Mouse (Mus musculus): ENCODE data around the gene Gclc.

The Gclc gene

GRCm38 (mm10) chr9:77753853-77754727 lies at the start of gene Gclc:
Gclc (plus strand) TSS chr9:77754535.
- DNase-seq (ENCODE audit: low spot score in 2 of 2) = peak; percentile 85 to 90

DNA sequence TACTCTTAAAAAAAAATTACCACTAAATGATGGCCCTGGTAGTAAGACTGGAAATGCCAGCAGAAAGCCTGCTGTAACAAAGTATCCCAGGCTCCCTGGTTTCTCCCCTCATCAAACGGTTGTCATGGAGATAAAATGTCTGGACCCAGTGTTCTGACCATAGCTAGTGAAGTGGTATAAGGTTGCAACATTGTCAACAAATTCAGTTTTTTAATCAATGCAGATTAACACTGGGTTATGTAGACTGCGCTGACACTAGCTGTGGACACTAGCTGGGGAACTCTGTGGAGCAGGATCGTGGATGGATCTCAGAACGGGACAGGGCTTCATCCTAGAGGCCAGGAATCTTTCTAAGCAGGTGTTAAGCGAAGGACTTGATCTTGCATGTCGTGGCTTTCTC lies 47.8 kb upstream of the Gclc start:
- DNase-seq (ENCODE audit: low spot score in 2 of 2) = no peak

- no peak for DNase-seq (ENCODE audit: low spot score in 2 of 2)
Observed at GRCm38 (mm10) chr9:77707433-77708139, 46.7 kb upstream of the Gclc start.

DNA sequence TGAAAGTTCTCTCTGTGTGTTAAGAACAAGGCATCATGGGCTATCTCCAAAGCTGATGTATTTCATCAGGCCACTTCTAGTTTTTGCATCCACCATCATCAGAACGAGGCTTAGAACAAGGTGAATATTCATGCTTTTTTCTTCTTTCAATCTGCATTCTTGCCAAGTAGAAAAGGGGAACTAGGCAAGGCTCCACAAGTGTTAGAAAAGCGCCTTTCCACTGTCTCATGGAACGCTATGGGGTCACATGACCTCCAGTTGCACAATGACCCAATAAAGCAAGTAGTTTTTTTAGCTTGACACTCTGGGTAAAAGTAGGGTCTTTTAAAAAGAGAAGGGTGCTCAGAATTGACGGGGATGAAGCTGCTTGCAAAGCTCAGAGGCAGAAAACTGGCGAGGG lies 45.4 kb upstream of the Gclc start:
- no peak for DNase-seq (ENCODE audit: low spot score in 2 of 2)

- no peak for DNase-seq (ENCODE audit: low spot score in 2 of 2)
Observed at GRCm38 (mm10) chr9:77711021-77711569, 43.2 kb upstream of the Gclc start.

GRCm38 (mm10) chr9:77712816-77713215 lies 41.5 kb upstream of the Gclc start:
- DNase-seq (ENCODE audit: low spot score in 2 of 2) = no peak

GRCm38 (mm10) chr9:77713301-77713700 lies 41.0 kb upstream of the Gclc start:
- no peak for DNase-seq (ENCODE audit: low spot score in 2 of 2)

GRCm38 (mm10) chr9:77715262-77715661 lies 39.1 kb upstream of the Gclc start:
- no peak for DNase-seq (ENCODE audit: low spot score in 2 of 2)

DNA sequence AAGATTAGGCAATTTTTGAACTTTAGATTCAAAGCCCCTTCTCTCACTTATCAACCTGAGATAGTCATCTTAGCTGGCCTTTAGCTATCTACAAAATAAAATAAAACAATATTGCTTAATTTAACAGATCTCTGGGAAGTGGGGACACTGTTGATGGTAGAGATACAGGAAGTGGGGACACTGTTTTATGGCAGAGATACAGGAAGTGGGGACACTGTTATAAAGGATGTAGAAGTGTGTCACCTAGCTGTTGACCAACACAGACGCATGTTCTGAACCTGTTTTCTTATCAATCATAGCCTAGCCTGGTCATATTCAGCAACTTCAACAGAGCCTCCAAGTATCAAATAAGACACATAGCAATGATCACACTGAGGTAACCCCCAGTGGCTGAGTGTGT lies 38.3 kb upstream of the Gclc start:
- DNase-seq (ENCODE audit: low spot score in 2 of 2) = no peak

DNA sequence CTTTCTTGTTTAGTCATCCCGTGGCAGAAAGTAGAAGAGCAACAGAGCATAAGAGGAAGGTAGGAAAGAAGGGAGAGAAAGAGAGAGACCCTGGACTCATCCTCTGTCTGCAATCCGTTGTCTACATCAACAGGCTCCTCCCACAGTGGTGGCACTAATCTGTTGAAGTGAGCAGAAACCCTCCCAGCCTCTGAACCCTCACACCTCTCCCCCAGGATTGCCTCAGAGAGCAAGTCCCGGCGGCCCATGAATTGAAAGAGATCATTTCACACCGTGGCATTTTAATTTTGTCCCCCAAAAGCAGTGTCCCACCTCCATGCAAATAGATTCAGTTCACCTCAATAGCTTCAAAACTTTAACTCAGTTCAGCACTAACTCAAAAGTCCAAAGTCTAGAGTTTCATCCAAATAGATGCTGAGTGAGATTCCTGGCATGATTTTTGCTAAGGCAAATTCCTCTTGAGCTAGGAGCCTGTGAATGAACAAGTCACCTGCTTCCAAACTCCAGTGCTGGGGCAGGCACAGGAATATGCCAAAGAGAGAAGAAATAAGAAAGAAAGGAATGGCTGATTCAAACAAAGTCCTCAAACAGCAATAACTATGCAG lies 36.4 kb upstream of the Gclc start:
- DNase-seq (ENCODE audit: low spot score in 2 of 2) = no peak

DNA sequence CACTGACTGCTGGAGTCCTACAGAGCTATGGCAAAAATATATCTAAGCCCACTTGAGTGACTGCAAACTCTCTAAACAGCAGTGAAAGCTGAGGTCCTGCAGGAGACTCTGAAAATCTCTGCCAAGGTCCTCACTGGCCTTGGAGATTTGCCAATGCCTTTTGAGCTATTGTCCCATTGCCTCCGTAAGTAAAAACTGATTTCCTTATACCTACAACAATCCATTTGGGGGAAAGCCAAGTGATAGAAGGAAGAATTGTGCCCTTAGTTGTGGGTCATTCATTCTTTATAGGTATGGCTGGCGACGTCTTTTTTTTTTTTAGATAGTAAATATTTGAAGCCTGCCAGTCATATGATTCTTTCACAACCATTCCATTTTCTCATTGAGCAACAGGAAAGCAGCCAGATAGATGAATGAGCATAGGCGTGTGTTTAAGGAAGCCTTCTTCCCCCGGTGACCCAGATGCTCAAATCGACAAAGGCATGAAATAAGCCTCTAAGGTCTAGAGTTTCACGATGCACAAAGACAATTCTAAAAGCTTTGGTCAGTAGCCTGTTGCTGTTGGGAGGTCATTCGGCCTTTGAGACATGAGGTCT lies 35.4 kb upstream of the Gclc start:
- DNase-seq (ENCODE audit: low spot score in 2 of 2) = no peak

DNA sequence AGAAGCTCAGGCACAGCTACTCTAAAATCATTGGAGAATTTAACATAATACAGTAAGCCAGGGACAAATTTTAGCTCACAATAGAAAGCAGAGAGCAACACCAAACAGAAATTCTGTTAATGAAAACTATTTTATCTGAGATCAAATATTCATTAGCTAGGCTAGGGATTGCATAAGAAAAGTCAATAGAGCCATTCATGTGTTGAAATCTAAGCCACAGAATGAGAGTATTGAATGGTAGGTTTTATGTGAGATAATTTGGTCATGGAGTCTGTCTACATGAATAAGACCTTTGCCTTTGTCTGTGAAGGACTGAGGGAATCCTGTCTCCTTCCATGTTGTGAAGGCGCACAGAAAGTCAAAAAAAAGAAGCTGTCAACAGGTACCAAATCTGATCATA lies 34.7 kb upstream of the Gclc start:
- DNase-seq (ENCODE audit: low spot score in 2 of 2) = no peak

GRCm38 (mm10) chr9:77722381-77722780 lies 32.0 kb upstream of the Gclc start:
- DNase-seq (ENCODE audit: low spot score in 2 of 2) = no peak

GRCm38 (mm10) chr9:77724216-77724615 lies 30.1 kb upstream of the Gclc start:
- no peak for DNase-seq (ENCODE audit: low spot score in 2 of 2)

DNA sequence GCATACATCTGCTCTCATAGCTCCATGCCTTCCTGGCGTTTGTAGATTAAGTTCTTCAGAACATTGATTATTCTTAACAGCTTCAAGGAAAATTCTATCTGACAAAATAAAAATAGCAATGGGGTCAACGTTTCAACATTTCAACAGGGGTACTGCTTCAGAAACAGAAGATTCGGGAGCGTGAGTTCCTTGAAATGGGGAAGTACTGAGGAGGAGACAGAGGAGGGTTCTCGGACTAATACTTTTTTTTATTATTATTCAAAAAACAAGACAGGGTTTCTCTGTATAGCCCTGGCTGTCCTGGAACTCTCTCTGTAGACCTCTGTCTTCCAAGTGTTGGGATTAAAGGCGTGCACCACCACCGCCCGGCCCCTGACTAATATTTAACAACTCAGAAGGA lies 28.9 kb upstream of the Gclc start:
- DNase-seq (ENCODE audit: low spot score in 2 of 2) = no peak

DNA sequence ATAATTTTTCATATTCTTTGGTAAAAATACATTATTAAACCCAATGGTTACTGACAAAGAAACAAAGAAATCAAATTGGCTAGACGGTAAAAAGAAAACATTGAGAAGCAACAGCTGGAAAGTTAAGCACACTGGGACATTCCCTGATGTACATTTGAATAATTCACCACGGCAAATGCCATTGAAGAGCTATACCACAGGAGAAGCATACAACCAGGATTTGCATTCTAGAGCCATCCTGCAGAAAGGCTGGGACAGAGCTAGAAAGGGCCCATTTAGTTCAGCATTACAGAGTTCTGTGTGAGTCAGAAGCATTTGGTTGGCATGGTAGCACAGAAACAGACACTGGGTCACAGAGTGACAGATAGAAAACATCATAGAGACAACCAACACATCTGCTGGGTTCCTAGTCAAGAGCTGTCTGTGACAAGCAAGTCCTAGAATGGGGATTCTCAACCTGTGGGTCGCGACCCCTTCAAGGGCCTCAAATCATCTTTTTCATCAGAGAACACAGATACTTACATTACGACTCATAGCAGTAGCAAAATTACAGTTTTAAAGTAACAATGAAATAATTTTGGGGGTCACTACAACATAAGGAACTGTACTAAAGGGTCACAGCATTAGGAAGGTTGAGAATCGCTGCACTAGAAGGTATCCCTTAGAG lies 28.2 kb upstream of the Gclc start:
- DNase-seq (ENCODE audit: low spot score in 2 of 2) = no peak

GRCm38 (mm10) chr9:77727012-77727411 lies 27.3 kb upstream of the Gclc start:
- DNase-seq (ENCODE audit: low spot score in 2 of 2) = no peak

- DNase-seq (ENCODE audit: low spot score in 2 of 2) = no peak
Observed at GRCm38 (mm10) chr9:77732067-77732466, 22.3 kb upstream of the Gclc start.

DNA sequence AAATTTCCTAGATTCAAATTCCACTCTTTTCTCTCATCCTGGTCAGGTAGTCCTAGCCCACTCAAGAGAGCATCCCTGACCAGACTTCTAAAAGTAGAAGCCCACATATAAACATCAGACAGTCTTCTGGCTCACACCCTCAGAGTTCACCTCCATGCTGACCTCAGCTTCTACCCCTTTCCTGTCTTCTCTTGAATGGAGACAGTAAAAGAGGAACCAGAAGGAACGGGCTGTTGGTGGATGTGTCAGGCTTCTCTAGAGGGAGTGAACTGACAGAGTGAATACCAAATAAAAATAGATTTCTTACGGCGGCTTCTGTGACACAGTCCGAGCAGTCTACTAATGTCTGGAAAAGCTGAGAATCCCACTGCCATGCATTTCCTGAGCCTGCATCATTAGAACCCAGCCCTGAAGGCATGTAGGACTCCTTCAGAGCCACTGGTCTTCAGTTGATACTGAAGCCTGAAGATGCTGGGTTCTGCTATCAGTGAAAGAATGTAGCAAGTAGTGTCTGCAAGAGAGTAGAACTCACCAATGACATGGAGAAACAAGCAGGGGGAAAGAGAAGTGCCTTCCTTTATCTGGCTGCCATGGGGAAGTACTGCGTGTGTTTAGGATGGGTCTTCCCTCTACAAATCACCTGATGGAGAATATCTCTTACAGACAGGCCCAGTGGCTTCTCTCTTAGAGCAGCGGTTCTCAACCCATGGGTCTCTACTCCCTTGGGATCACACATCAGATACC lies 16.9 kb upstream of the Gclc start:
- DNase-seq (ENCODE audit: low spot score in 2 of 2) = no peak

DNA sequence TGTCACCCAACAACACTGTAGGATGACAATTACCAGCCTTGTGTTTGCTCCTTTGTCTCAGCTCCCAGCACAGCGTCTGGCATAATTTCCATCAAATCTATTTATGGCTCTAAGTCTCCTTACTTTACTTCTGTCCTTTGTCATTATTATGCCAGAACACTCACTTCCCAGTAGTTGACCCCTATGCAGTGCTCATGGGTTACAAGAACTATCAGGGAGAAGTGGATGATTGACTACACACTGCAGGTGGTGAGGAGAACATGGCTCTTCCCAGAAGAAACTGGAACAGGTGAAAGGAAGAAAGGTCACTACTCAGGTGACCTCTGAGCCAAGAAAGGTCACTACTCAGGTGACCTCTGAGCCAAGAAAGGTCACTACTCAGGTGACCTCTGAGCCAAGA lies 12.9 kb upstream of the Gclc start:
- DNase-seq (ENCODE audit: low spot score in 2 of 2) = no peak

GRCm38 (mm10) chr9:77744798-77745197 lies 9.5 kb upstream of the Gclc start:
- no peak for DNase-seq (ENCODE audit: low spot score in 2 of 2)

Measured in urinary bladder, postnatal 4 days (tissue).